Mouse (Mus musculus): Measurements from ENCODE around the gene Ppp1cb. TPM values are rescaled to one million over a fixed set of nuclear protein-coding genes. Genes with fewer than 3 reads are reported as not detected.

The Ppp1cb gene
- total and polyA plus RNA-seq, 3 experiments = 121 to 2,029 (median 268) TPM

- no peaks in the 10 kb centered on the region for H3K4me1 ChIP-seq (ENCODE audit: control insufficient read depth in 1 of 2, insufficient read depth in 2 of 2, low read length in 2 of 2)
- H3K27me3 ChIP-seq (ENCODE audit: control insufficient read depth in 1 of 2, insufficient read depth in 2 of 2, low read length in 2 of 2) = peaks cover 5 to 10% of the 10 kb centered on the region in 2 experiments
- no peaks in the 10 kb centered on the region for H3K79me2 ChIP-seq (ENCODE audit: control insufficient read depth, insufficient read depth, low read length, poor library complexity)
- no peak overlapping the region for H3K9ac ChIP-seq (ENCODE audit: control insufficient read depth, low read depth, low read length, poor library complexity, severe bottlenecking)
- H3K27ac ChIP-seq (ENCODE audit: control insufficient read depth, low read depth, low read length) = no peak overlapping the region
- no peaks in the 10 kb centered on the region for H3K36me3 ChIP-seq (ENCODE audit: control insufficient read depth in 1 of 2, insufficient read depth in 2 of 2, low read length in 2 of 2)
- no peak for TF ChIP-seq SMC3 (IDR thresholded peaks at IDR 0.05; ENCODE audit: low read depth, low read length)
- TF ChIP-seq MAX (IDR thresholded peaks at IDR 0.05; ENCODE audit: low read length) = no peak
- TF ChIP-seq ELF1 (IDR thresholded peaks at IDR 0.05; ENCODE audit: low read depth, low read length) = no peak
- TF ChIP-seq MXI1 (IDR thresholded peaks at IDR 0.05; ENCODE audit: low read depth, low read length) = no peak
- no peak for TF ChIP-seq TCF12 (IDR thresholded peaks at IDR 0.05; ENCODE audit: low read depth, low read length)
- no peak for TF ChIP-seq HCFC1 (IDR thresholded peaks at IDR 0.05; ENCODE audit: low read depth, low read length)
- no peak for TF ChIP-seq CHD1 (IDR thresholded peaks at IDR 0.05; ENCODE audit: low read depth, low read length)
- TF ChIP-seq USF2 (IDR thresholded peaks at IDR 0.05; ENCODE audit: borderline replicate concordance in 1 of 2, insufficient read depth in 1 of 2, low read depth in 1 of 2, low read length in 2 of 2) = no peak
- no peak for TF ChIP-seq GATA1 (IDR thresholded peaks at IDR 0.05; ENCODE audit: low read depth, low read length)
- TF ChIP-seq UBTF (IDR thresholded peaks at IDR 0.05; ENCODE audit: borderline replicate concordance, insufficient read depth, low read depth, low read length) = no peak
- no peak for TF ChIP-seq MEF2A (IDR thresholded peaks at IDR 0.05; ENCODE audit: extremely low read depth, insufficient replicate concordance, low read depth, low read length, poor library complexity, severe bottlenecking)
- TF ChIP-seq POLR2A (IDR thresholded peaks at IDR 0.05; ENCODE audit: control insufficient read depth in 1 of 2, insufficient read depth in 1 of 2, low read depth in 1 of 2, low read length in 2 of 2, poor library complexity in 1 of 2) = no peak
- no peak for DNase-seq (ENCODE audit: low read depth, low spot score)
- no peaks in the 10 kb centered on the region for H3K9me3 ChIP-seq (replicated peaks; ENCODE audit: insufficient read depth, low read length)
- H3K4me3 ChIP-seq (ENCODE audit: control insufficient read depth in 1 of 2, insufficient read depth in 1 of 2, low read depth in 2 of 2, low read length in 2 of 2) = no peak overlapping the region
Measured at GRCm38 (mm10) chr5:32435612-32436011, 23.0 kb upstream of the Ppp1cb start.

- Histone ChIP-seq H3K4me1 (ENCODE audit: control insufficient read depth in 1 of 2, insufficient read depth in 2 of 2, low read length in 2 of 2) (no peaks in the 10 kb centered on the region), H3K27ac (ENCODE audit: control insufficient read depth, low read depth, low read length) (no peak overlapping the region)
Measured at GRCm38 (mm10) chr5:32437901-32438563, 20.6 kb upstream of the Ppp1cb start.

More at GRCm38 (mm10) chr5:32437901-32438563, 20.6 kb upstream of the Ppp1cb start:
- no peaks in the 10 kb centered on the region for H3K36me3 ChIP-seq (ENCODE audit: control insufficient read depth in 1 of 2, insufficient read depth in 2 of 2, low read length in 2 of 2)
- H3K9me3 ChIP-seq (replicated peaks; ENCODE audit: insufficient read depth, low read length) = no peaks in the 10 kb centered on the region
- no peak overlapping the region for H3K9ac ChIP-seq (ENCODE audit: control insufficient read depth, low read depth, low read length, poor library complexity, severe bottlenecking)
- peaks cover 8 to 9% of the 10 kb centered on the region in 2 experiments for H3K27me3 ChIP-seq (ENCODE audit: control insufficient read depth in 1 of 2, insufficient read depth in 2 of 2, low read length in 2 of 2)
- no peak for TF ChIP-seq ZNF384 (IDR thresholded peaks at IDR 0.05; ENCODE audit: low read depth, low read length)
- TF ChIP-seq EP300 (IDR thresholded peaks at IDR 0.05; ENCODE audit: low read depth in 1 of 2, low read length in 2 of 2) = no peak
- no peak for TF ChIP-seq CTCF (IDR thresholded peaks at IDR 0.05 in 2 of 3, conservative IDR thresholded peaks at IDR 0.05 in 1 of 3; ENCODE audit: control insufficient read depth in 1 of 3, insufficient read depth in 1 of 3, low read depth in 2 of 3, low read length in 3 of 3, poor library complexity in 1 of 3, severe bottlenecking in 1 of 3)
- TF ChIP-seq ZMIZ1 (IDR thresholded peaks at IDR 0.05; ENCODE audit: low read depth, low read length) = no peak
- no peak for TF ChIP-seq ZKSCAN1 (IDR thresholded peaks at IDR 0.05; ENCODE audit: low read depth, low read length)
- no peak for TF ChIP-seq UBTF (IDR thresholded peaks at IDR 0.05; ENCODE audit: borderline replicate concordance, insufficient read depth, low read depth, low read length)
- TF ChIP-seq TCF12 (IDR thresholded peaks at IDR 0.05; ENCODE audit: low read depth, low read length) = no peak
- no peak for TF ChIP-seq POLR2AphosphoS5 (IDR thresholded peaks at IDR 0.05; ENCODE audit: borderline replicate concordance, low read depth, low read length)
- no peak for TF ChIP-seq TBP (IDR thresholded peaks at IDR 0.05; ENCODE audit: low read depth, low read length)
- no peak for TF ChIP-seq GATA1 (IDR thresholded peaks at IDR 0.05; ENCODE audit: low read depth, low read length)
- no peak for TF ChIP-seq USF2 (IDR thresholded peaks at IDR 0.05; ENCODE audit: borderline replicate concordance in 1 of 2, insufficient read depth in 1 of 2, low read depth in 1 of 2, low read length in 2 of 2)
- TF ChIP-seq E2F4 (IDR thresholded peaks at IDR 0.05; ENCODE audit: borderline replicate concordance, low read depth, low read length) = no peak
- TF ChIP-seq NELFE (IDR thresholded peaks at IDR 0.05; ENCODE audit: low read depth, low read length) = no peak
- no peak for TF ChIP-seq POLR2AphosphoS2 (IDR thresholded peaks at IDR 0.05; ENCODE audit: low read length)
- TF ChIP-seq GABPA (IDR thresholded peaks at IDR 0.05; ENCODE audit: low read depth, low read length) = no peak
- TF ChIP-seq MYC (IDR thresholded peaks at IDR 0.05; ENCODE audit: low read depth, low read length) = no peak
- H3K79me2 ChIP-seq (ENCODE audit: control insufficient read depth, insufficient read depth, low read length, poor library complexity) = no peaks in the 10 kb centered on the region
- no peak overlapping the region for H3K4me3 ChIP-seq (ENCODE audit: control insufficient read depth in 1 of 2, insufficient read depth in 1 of 2, low read depth in 2 of 2, low read length in 2 of 2)
- no peak for DNase-seq (ENCODE audit: low read depth, low spot score)
